Mouse (Mus musculus): ENCODE results near the gene Ascc1.

The Ascc1 gene

DNA sequence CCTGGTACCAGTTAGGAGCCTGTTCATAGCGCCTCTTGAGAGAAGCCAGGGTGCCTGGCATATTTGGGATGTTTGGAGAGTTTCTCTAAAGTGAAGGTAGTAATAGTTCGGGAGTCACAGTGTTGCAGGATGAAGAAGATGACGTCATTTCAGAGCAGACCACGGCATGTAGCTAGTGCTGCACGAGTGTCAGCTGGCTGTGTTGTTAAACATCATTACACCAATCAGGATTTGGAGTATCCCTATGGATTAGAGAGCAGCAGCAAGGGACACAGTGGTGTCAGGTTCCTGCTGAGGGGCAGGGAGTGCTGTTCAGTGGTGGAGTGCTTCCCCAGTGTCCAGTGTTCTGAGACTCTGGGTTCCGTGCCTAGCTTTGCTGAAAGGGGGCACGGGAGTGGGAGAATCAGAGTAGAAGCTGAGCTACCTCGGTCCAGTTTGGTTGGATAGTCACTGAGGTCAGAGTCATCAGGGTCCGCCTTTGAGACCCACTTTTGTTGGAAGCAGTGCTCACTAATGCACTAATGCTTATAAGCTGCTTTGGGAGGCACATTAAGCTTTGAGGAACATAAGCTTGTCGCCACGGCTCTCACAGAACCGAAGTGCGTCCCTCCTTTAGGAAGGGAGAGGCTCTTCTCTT, 24.3 kb downstream of the Ascc1 start:
- no peak for DNase-seq

DNA sequence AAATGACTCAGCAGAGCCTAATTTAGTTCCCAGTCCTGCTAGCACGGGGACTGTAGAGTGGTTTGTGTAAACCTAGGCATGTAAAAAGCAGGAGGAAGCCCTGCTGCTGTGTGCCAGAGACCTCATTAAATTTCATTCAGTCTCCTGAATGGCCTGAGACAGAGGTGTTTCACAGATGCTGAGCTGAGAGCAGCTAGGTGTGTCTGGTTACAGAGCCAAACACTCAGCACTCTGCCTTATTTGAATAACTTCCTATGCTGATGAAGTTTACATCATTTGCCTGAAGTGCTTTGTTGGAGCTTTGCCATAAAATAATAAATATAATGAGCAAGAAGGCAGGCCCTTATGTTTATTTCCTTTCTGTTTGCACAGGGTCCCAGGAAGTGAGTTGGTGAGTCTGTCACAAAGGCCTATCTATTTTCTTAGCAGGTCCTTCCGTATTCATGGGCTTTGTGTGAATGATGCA, 25.0 kb downstream of the Ascc1 start:
- no peak for DNase-seq

GRCm38 (mm10) chr10:60028181-60028580, 25.6 kb downstream of the Ascc1 start:
- no peak for DNase-seq

DNA sequence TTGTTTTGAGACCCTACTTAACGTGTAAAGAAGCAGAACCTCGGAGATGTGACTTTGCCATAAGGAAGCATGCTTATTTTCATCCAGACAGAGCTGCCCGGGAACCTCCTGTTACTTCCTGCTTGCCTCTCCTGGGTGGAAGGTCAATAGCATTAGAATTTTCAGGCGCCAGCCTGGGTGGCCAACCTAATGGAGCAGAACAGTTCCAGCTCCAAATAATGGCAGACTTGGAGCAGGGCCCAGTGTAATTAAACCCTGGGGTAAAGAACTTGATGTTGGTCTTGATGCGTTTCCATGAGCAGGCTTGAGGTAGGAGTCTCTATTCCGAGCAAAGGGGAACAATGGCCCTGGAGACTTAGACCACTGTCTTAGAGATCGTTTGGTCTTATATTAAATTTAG, 26.4 kb downstream of the Ascc1 start:
- no peak for DNase-seq

DNA sequence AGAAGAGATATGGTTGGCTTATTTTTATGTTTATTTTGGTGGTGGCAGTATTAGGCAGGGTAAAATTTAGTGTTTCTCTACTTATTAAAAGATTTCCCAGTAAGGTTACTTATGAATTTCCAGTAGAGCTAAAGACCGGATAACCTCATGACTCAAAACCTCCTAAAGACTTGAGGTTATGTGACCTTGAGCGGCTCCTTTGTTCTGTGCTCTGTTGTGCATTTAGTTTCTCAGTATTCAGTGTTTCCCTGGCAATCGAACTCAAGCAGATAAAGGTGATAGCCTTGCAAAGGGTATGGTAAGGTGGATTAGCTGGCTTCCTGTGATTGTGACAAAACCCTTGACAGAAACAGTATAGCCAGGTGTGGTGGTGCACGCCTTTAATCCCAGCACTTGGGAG, 26.8 kb downstream of the Ascc1 start:
- DNase-seq, result no peak

DNA sequence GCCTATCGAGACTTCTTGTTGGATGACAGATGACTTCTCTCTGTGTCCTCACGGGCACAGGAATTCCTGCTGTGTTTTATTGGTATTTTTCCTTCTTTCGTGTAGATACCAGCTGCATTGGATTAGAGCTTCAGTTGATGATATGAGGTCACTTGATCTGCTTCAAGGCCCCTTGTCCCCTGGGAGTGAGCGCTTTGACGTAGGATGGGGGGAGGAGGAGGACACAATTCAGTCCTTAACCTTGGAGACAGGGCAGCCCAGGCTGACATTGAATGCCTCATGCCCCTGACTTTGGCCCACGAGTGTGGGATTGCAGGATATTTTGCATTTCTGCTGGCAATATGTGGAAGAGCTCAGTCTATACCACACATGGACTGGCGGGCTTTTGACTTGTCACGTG, 29.0 kb downstream of the Ascc1 start:
- DNase-seq, result no peak

- no peak for DNase-seq
Measured at GRCm38 (mm10) chr10:60031985-60032384, 29.4 kb downstream of the Ascc1 start.

- DNase-seq, result no peak
Measured at GRCm38 (mm10) chr10:60032622-60033021, 30.0 kb downstream of the Ascc1 start.

DNA sequence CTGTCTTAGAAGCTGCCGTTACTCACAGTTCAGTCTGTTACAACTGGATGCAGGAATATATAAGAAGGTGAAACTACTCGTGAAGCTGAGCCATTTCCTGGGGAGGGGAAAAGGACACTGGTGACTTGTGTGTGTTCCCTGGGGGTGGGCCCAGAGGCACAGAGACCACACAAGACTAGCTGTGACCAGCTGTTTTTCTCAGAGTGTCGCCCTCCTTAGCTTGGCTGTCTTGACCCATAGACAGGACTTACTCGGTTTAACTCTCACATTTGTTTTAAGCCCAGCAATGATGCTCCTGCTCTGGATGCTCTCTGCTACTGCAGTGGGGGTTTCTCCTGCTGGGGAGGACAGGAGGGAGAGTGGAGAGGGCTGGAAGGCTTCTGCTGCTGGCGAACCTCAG, 30.5 kb downstream of the Ascc1 start:
- no peak for DNase-seq

DNA sequence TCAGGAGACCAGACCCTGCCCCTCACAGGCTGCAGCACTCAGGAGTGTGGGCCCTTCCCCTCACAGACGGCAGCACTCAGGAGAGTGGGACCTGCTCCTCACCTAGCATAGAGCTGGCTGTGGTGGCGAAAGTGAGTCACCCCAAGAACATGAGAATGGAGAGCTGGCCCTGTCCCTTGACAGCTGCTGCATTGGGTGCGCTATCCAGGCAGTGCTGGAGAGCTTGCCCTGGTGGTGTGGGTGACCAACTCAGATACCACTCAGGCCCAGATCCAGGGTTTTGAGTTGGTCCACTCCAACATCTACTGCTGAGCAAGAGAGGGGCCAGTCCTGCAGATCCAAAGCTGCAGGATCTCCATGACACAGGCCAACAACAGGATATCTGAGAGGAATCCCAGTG, 32.0 kb downstream of the Ascc1 start:
- DNase-seq, result no peak

GRCm38 (mm10) chr10:60035744-60036143, 33.1 kb downstream of the Ascc1 start:
- DNase-seq, result no peak

DNA sequence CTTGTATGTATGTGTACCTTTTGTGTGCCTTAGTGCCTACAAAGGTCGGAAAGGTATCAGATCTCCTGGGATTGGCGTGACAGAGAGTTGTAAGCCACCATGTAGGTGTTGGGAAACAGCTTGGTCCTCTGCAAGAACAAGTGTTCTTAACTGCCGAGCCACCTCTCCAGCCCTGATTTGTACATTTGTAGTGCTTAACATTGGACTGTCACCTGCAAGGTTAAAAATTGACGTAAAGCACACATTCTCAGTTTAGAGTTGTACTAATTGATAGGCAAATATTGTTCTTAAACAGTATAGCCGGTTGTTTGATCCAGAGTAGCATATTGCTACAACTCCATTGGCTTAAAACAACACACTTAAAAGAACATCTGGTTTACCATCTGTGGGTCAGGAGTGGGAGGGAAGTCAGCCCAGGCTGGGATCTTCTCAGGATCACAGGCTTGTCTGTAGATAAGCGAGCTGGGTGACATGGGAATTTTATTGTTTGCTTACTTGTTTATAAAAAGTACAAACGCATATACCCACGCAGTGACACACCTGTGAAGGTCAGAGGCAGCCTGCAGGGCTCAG, 39.8 kb downstream of the Ascc1 start:
- DNase-seq, result no peak

- DNase-seq, result no peak
Measured at GRCm38 (mm10) chr10:60046696-60047095, 44.1 kb downstream of the Ascc1 start.

DNA sequence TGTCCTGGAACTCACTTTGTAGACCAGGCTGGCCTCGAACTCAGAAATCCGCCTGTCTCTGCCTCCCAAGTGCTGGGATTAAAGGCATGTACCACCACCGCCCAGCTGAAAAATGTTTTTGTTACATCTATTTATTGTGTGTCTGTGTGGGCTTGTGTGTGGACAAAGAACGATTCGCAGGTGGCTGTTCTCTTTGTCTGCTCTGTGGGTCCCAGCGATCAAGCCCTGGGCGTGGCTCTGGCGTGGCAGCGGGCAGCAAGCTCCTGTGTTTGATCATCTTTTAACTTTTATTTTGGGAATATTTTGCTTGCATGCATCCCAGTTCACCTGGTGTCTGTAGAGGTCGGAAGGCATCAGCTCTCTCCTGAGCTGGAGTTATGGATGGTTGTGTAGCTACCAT, 48.0 kb downstream of the Ascc1 start:
- DNase-seq, result no peak

- no peak for DNase-seq
Measured at GRCm38 (mm10) chr10:60053073-60053472, 50.5 kb downstream of the Ascc1 start.

DNA sequence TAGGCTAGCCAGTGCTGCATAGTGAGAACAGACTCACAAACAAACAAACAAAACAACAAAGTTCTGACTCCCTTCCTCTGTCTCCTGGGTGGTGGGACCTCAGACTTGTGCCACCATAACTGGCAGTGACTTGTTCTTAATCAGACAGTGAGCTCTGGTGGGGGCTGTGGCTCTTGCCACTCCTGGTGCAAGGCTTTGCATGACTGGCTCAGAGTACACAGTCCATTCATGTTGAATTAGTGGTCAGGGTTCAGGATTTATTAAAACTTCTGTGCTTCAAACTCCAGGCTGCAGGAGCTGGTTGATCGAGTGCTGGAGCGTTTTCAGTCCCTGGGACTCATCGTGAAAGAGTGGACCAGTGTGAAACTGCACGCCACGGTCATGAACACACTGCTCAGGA, 59.6 kb downstream of the Ascc1 start:
- DNase-seq, result no peak

DNA sequence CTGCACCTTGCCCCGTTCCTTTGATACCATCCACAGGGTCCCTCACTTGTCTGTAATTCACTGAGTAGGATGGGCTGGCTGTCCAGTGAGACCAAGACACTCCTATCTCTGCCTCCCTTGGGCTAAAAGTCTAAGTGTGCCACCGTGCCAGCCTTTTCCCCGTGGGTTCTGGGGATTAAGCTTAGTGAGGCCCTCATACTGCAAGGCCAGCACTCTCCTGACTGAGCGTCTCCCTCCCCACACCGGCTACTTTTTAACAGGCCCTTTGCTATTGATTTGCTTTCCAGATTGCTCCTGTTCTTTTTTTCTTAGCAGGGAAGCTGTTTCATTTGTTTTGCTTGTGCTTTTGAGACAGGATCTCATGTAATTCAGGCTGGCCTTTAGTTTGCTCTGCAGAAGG, 60.3 kb downstream of the Ascc1 start:
- DNase-seq, result no peak

DNA sequence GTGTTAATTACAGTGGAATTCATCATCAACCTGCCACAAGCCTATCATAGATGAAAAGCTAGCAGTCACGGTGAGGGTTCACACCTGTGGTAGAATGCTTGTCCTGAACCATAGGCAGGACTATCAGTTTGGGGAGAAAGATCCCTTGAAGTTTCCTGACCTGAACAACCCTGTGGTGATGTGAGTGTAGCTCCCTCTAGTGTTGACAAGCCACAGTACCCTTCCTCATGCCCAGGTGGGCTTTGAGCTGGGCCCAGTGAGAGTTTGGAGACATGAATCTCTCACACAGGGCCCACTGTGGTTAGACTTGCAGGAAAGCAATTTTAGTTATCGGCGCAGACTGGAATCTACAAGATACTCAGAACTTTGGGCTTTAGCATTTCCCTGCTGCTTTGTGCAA, 63.9 kb downstream of the Ascc1 start:
- peak; percentile 21 for DNase-seq

DNA sequence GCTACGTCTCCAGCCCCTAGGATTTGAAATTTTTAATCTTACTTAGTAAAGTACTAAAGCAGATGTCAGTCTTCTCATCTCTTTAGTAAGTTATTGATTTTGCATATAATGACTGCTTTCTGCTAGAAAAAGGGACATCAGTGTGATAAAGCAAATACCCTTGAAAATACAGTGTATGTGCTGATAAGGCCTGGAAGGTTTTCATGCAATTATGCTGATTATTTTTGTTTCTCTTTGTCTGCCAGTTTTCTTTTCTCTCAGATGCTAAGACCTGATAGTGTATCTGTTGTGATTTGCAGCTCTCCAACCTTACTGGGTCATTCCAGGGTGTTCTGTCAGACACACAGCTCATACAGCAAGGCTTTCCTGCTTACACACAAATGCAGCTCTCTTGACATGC, 72.6 kb downstream of the Ascc1 start:
- DNase-seq, result no peak

DNA sequence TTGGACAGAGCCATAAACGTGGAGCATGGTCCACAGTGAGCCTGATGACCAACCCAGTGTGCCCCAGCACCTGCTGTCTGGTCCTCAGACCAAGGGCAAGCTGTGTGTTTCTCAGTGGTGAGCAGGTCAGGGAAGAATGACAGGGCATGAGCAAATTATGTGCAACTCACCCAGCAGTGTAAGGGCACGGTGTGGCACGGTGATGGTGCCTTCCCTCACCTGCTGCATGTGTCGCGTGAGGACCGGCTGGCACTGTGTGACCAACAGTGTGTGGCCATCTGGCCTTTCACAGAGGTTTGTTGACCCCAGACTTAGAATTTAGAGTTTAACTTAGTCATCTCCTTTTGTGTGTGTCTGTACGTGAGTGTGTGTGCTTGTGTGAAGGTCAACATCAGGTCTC, 74.6 kb downstream of the Ascc1 start:
- no peak for DNase-seq

GRCm38 (mm10) chr10:60077736-60078560, 75.3 kb downstream of the Ascc1 start:
- peak; percentile 62 for DNase-seq

GRCm38 (mm10) chr10:60078561-60078917, 75.9 kb downstream of the Ascc1 start:
- peak; percentile 89 for DNase-seq

GRCm38 (mm10) chr10:60080171-60080570, 77.6 kb downstream of the Ascc1 start:
- peak; percentile 71 for DNase-seq

DNA sequence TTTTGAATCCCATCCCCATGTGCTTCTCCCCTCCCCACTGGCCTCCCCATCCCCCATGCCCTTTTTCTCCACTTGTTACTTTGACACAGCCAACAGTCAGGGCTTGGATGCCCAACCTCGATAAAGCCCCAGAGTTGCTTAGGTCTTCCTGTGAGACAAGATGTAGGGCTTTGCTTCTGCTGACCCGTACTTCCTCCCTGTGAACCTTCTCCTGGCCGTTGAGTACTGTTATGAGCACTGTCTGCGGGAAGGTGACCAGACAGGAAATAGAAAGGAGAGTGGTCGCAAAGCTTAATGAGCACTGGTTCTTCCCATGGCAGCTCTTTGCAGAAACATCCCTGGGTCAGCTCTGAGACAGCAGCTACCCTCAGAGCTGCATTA, 78.0 kb downstream of the Ascc1 start:
- peak; percentile 35 for DNase-seq

Measured in liver (tissue).